Mouse (Mus musculus) adrenal gland, postnatal 4 days (tissue): ENCODE data around the gene Adora1. TPM values are rescaled to one million over a fixed set of nuclear protein-coding genes. Genes with fewer than 3 reads are reported as not detected.

ENCODE experiments used
- DNase-seq, 2 experiments: peaks; one replicate each; pipeline ENCODE4 v3.0.0; 2021 to 2022; ENCODE audit warnings: low spot score in 2 of 2, mixed read lengths in 2 of 2
- total RNA-seq, 2 experiments: library from RNA; stranded (reverse); gene quantifications; 2 replicates each; pipeline ENCODE4 v1.2.3; 2021

Adora1 gene
- total RNA-seq, 2 experiments from 2014 or later, result 88.6 to 106 TPM

DNA sequence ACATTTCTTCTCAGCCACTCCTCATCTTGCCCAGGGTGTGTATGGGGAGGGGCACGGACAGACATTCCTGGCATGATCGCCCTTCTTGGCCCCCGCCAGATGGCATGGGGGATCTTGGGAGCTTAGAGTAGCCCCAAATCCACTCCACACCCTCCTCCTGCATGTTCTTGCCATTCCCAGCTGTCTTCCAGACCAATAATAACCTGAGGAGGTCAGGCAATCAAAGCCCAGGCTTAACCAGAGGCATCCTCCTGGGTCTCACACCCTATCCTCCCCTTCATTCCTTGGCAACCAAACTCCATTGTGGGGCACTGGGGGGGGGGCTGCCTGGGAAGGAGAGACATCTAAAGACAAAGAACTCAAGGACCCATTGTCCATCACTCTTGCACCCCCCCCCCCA is 74.8 kb downstream of the Adora1 start:
- DNase-seq, result no peak

DNA sequence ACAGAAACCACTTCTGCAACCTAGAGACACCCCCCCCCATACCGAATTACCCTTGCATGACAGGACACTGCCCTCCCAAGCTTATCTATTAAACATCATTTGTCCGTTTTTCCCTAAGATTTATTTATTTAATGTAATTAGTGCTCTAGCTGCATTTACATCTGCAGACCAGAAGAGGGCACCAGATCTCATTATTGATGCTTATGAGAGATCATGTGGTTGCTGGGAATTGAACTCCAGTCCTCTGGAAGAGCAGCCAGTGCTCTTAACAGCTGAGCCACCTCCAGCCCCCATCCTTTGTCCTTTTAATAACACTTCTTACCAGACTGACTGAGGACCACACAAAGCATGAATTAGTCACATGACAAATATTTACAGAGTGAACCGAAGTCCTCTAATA is 80.6 kb downstream of the Adora1 start:
- DNase-seq, result no peak

DNA sequence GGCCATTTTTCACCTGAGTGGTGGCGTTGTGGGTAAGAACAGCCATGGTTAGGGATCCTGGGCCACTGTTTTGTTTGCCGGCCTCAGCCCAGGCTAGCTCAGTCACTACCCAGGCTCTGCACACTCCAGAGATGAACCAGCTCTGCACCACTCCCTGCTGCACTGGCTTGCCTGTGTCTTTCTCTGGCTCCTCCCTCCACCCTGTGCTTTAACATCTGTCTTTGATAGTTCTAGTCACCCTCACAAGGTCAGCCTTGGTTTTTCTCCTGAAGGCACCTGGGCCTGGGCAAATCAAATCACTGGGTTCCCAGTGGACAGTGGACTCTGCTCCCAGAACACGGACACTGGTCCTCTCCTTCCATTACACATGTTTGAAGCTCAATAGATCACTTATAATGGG is 81.1 kb downstream of the Adora1 start:
- no peak for DNase-seq

DNA sequence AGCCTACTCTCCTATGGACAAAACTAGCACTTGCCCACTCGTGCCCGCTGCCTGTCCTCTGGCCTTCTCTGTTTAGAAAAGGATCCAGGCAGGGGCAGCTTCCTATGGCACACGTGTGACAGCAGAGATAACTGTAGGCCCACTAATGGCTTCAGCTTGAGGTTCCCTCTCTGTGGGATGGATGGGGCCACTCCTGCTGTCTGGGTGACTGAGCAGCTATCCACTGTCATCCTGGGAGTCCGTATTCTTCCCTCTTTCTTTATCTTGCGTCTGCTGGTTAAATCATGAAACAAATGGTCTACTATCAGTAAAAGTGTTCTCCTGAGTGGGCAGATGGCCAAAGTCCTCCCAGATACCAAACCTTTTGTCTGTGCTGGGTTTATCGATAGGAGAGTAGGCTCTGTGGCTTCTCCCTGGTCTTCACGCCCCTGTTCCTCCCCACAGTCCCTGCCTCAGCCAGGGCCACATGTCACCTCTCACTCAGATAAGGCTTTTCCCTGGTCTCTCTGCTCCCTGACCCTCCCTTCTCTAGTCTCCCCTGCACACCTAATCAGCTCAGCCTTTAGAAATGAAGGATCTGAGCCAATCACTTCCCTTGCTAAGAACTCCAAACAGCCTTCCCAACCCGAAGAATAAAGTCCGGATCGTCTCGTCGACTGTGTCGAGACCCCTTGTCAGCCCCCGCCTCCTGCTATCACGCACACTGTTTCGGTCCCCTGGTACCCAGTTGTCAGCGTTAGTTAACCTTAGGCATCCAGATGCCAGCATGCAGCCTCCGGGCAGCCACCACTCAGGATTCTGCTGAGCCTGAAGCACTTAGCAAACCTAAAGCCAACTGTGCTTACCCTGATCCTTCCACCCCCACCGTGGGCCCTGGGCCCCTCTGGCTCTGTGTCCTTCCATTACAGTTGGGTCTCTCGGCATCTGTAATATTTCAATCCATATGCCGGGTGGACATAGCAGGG is 82.3 kb downstream of the Adora1 start:
- no peak for DNase-seq

DNA sequence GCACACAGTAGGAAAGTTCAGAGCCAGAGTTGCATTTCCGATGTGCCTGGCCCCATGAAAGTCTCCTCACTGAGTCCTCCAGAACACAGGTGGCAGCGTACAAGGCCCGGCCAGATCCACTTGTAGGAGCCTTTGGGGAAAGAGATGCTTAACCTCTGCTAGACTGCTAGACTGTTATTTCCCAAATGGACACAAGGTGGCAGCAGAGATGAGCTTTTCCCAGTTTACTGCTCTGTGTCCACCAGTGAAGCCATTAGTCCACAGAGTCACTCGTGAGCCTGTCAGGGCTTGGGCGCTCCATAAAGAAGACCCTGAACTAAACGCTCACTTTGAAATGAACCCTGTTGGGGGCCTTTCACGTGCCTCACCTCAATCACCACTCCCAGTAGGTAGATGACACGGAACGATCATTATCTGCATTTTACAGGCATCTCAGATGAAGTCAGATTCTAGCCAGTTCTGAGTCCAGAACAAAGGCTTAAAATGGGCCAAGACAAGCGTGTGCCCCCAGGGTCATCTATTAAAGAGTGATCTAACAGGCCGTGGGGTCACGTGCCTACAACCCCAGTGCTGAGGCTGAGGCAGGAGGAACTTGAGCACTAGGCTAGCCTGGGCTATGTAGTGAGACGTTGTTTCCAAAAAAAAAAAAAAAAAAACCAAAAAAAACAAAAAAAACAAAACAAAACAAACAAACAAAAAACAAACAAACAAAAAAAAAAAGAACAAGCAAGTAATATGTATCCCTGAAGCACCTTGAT is 83.4 kb downstream of the Adora1 start:
- DNase-seq, result peak; percentile 24 to 57

- DNase-seq, result no peak
These were observed 84.5 kb downstream of the Adora1 start for GRCm38 (mm10) chr1:134150745-134151144.

GRCm38 (mm10) chr1:134150076-134150475 is 85.2 kb downstream of the Adora1 start:
- no peak for DNase-seq

Other genes starting within 250 kb of the Adora1 start
- gene Fmod, start 198.2 kb downstream of the Adora1 start, total RNA-seq, result 10 to 100 TPM; 18.5 to 28.1 TPM
- 10 to 100 TPM; 25.6 to 27.8 TPM for gene Btg2, start 156.3 kb downstream of the Adora1 start, total RNA-seq
- gene Chit1, start 124.2 kb downstream of the Adora1 start, total RNA-seq, result not detected
- 1 to 10 TPM in 1 of 2 experiments, under 1 TPM in 1; 0.81 to 3.4 TPM for gene Chil1, start 53.3 kb downstream of the Adora1 start, total RNA-seq
- gene Mybph, start 42.0 kb downstream of the Adora1 start, total RNA-seq, result under 1 TPM; 0.34 to 0.84 TPM
- 1 to 10 TPM; 1.8 to 3.4 TPM for gene Myog, start 54.6 kb upstream of the Adora1 start, total RNA-seq
- gene Ppfia4, start 97.5 kb upstream of the Adora1 start, total RNA-seq, result 1 to 10 TPM; 2.9 to 3.5 TPM
- gene Tmem183a, start 126.5 kb upstream of the Adora1 start, total RNA-seq, result 10 to 100 TPM; 53.9 to 60.4 TPM
- not detected for gene 4933406M09Rik, start 150.5 kb upstream of the Adora1 start, total RNA-seq
- 10 to 100 TPM; 27.0 to 28.8 TPM for gene Cyb5r1, start 170.1 kb upstream of the Adora1 start, total RNA-seq
- gene Adipor1, start 179.9 kb upstream of the Adora1 start, total RNA-seq, result 100 to 1,000 TPM; 108 to 109 TPM
- gene Klhl12, start 220.1 kb upstream of the Adora1 start, total RNA-seq, result 10 to 100 TPM; 25.4 to 26.5 TPM